Mouse (Mus musculus): ENCODE results near the gene Acvr2b. TPM values are rescaled to one million over a fixed set of nuclear protein-coding genes. Genes with fewer than 3 reads are reported as not detected.
A peak's percentile ranks its signal among the peaks of the same experiment; 100 is the strongest.

Acvr2b gene
- polyA plus RNA-seq, 1 experiment from 2014 or later, result 6.3 TPM

DNA sequence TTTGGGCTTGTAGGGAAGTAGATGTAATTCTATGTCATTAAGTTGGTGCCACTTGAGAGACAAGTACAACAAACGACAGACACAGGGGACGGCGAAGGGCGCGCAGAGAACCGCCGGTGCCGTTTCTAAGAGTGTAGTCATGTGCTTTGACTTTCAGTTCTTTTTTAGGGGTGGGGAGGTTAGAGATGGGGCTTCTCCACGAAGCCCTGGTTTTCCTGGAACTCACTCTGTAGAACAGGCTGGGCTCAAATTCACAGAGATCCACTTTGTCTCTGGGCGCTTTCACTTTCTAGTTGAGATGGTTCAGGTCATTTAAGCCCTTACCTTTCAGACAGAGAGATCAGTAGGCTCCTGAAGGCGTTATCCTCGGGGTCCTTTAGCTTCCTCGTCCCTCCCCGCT is 54.0 kb downstream of the Acvr2b start:
- 88% methylated on average over 14 of the region's 14 CpGs for WGBS
- Histone ChIP-seq H3K4me3 (ENCODE audit: low read length) (no peak overlapping the region), H3K36me3 (ENCODE audit: control insufficient read depth, insufficient read depth, low read length) (peaks cover 3% of the 10 kb centered on the region; the same call in 1 of the 2 replicates)

DNA sequence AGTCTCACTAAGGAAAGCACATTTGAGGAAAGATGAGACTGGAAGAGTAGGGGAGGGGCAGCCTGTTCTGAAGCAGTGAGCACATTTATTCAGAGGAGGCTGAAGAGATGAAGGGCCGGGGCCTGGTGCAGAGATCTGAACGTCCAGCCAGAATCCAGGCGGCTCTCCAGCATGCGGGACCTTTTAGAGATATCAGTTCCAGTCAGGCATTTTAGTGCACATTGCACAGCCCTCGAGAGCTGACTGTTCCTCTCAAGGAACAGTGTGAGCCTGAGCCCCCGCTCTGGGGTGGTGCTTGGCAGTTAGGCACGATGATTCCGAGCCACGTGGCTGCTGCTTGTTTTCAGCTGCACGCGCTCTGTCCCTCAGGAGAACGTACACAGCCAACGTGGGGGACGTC is 55.2 kb downstream of the Acvr2b start:
- 84% methylated on average over 14 of the region's 14 CpGs for WGBS
- no peak overlapping the region for H3K4me3 ChIP-seq (ENCODE audit: low read length)
- ATAC-seq, result no peak

More for the DNA sequence above, 54.0 kb downstream of the Acvr2b start:
- H3K9me3 ChIP-seq (ENCODE audit: control insufficient read depth, low read length), result no peaks in the 10 kb centered on the region
- no peak overlapping the region for H3K4me2 ChIP-seq (ENCODE audit: low read depth, low read length)
- no peak overlapping the region for H3K27ac ChIP-seq (ENCODE audit: low read length)
- no peaks in the 10 kb centered on the region for H3K4me1 ChIP-seq (ENCODE audit: control insufficient read depth, insufficient read depth, low read length)
- H3K27me3 ChIP-seq (replicated peaks; ENCODE audit: control insufficient read depth, insufficient read depth, low read length), result no peaks in the 10 kb centered on the region
- H3K9ac ChIP-seq (ENCODE audit: low read depth, low read length), result no peak overlapping the region
- ATAC-seq, result no peak

DNA sequence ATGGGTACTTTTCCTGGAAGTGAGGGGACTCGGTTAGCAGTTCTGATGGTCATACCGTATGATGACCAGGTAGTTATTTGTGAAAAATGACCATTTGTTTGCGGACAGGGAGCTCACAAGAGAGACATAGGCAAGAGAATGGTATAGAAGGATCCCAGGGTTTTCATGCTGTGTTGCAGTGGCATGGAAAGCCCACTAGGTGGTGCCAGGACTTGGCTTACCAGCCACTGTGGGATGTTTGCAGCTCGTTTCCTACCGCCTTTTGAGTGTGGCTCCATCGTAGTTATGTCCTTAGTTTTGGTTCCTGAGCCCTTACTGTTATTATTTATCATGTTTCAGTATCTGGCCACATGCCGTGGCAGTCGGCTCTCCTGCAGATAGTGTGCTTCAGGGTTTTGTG is 58.5 kb downstream of the Acvr2b start:
- Histone ChIP-seq H3K27ac (ENCODE audit: low read length) (no peak overlapping the region), H3K4me2 (ENCODE audit: low read depth, low read length) (no peak overlapping the region), H3K9me3 (ENCODE audit: control insufficient read depth, low read length) (no peaks in the 10 kb centered on the region), H3K27me3 (replicated peaks; ENCODE audit: control insufficient read depth, insufficient read depth, low read length) (no peaks in the 10 kb centered on the region), H3K36me3 (ENCODE audit: control insufficient read depth, insufficient read depth, low read length) (peaks cover 20% of the 10 kb centered on the region), H3K4me3 (ENCODE audit: low read length) (no peak overlapping the region), H3K9ac (ENCODE audit: low read depth, low read length) (no peak overlapping the region), H3K4me1 (ENCODE audit: control insufficient read depth, insufficient read depth, low read length) (no peaks in the 10 kb centered on the region)
- peak; percentile 44; the same call in 1 of the 2 replicates for ATAC-seq
- 46% methylated on average over 8 of the region's 8 CpGs for WGBS

More for the DNA sequence above, 55.2 kb downstream of the Acvr2b start:
- no peak overlapping the region for H3K4me2 ChIP-seq (ENCODE audit: low read depth, low read length)
- no peak overlapping the region for H3K9ac ChIP-seq (ENCODE audit: low read depth, low read length)
- H3K27me3 ChIP-seq (replicated peaks; ENCODE audit: control insufficient read depth, insufficient read depth, low read length), result no peaks in the 10 kb centered on the region
- no peaks in the 10 kb centered on the region for H3K9me3 ChIP-seq (ENCODE audit: control insufficient read depth, low read length)
- no peak overlapping the region for H3K27ac ChIP-seq (ENCODE audit: low read length)
- H3K4me1 ChIP-seq (ENCODE audit: control insufficient read depth, insufficient read depth, low read length), result no peaks in the 10 kb centered on the region
- peaks cover 4% of the 10 kb centered on the region for H3K36me3 ChIP-seq (ENCODE audit: control insufficient read depth, insufficient read depth, low read length)

DNA sequence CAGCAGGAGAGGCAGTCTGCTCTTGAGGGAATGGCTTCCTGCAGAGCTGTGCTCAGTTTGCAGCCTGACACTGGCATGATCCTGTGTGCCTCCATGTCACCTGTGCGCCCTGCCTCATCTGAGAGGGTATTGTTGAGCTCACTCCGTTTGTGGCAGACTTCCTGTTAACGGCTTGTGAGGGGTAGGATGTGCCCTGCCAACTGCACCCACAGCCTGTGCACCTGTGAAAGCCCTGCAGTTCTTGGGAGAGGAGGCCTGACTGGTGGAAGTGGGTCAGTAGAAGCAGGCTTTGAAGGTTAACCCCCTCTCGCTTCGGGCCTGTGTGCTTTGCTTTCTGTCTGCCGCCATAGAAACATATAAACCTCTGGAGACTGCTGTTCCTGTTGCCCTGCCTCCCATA is 63.1 kb downstream of the Acvr2b start:
- no peaks in the 10 kb centered on the region for H3K9me3 ChIP-seq (ENCODE audit: control insufficient read depth, low read length)
- H3K36me3 ChIP-seq (ENCODE audit: control insufficient read depth, insufficient read depth, low read length), result peaks cover 16% of the 10 kb centered on the region
- H3K4me3 ChIP-seq (ENCODE audit: low read length), result no peak overlapping the region
- H3K9ac ChIP-seq (ENCODE audit: low read depth, low read length), result no peak overlapping the region
- ATAC-seq, result no peak
- no peaks in the 10 kb centered on the region for H3K4me1 ChIP-seq (ENCODE audit: control insufficient read depth, insufficient read depth, low read length)
- H3K4me2 ChIP-seq (ENCODE audit: low read depth, low read length), result no peak overlapping the region
- H3K27ac ChIP-seq (ENCODE audit: low read length), result no peak overlapping the region
- no peaks in the 10 kb centered on the region for H3K27me3 ChIP-seq (replicated peaks; ENCODE audit: control insufficient read depth, insufficient read depth, low read length)
- 86% methylated on average over 6 of the region's 6 CpGs for WGBS

DNA sequence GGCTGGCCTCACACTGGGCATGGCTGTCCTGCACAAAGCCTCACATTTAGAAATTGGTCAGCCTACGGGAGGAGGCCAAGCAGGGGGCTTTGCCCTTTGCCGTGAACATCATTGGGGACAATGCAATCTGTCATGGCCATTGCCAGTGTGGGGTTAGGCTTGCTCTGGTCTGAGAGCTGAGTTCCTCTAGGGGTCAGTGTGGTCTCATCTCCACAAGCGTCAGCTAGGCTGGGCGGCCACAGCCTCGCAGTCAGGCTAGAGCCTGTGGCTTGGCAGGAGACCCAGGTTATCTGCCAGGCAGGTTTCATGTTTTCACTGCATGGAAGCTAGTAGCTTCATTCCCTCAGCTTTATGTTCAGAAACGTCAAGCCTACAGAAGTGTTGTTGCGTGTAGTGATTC is 63.7 kb downstream of the Acvr2b start:
- 70% methylated on average over 7 of the region's 7 CpGs for WGBS
- Histone ChIP-seq H3K36me3 (ENCODE audit: control insufficient read depth, insufficient read depth, low read length) (peaks cover 16% of the 10 kb centered on the region), H3K27ac (ENCODE audit: low read length) (no peak overlapping the region), H3K4me2 (ENCODE audit: low read depth, low read length) (no peak overlapping the region), H3K4me1 (ENCODE audit: control insufficient read depth, insufficient read depth, low read length) (no peaks in the 10 kb centered on the region), H3K4me3 (ENCODE audit: low read length) (no peak overlapping the region), H3K27me3 (replicated peaks; ENCODE audit: control insufficient read depth, insufficient read depth, low read length) (no peaks in the 10 kb centered on the region), H3K9me3 (ENCODE audit: control insufficient read depth, low read length) (no peaks in the 10 kb centered on the region), H3K9ac (ENCODE audit: low read depth, low read length) (no peak overlapping the region)
- no peak for ATAC-seq

DNA sequence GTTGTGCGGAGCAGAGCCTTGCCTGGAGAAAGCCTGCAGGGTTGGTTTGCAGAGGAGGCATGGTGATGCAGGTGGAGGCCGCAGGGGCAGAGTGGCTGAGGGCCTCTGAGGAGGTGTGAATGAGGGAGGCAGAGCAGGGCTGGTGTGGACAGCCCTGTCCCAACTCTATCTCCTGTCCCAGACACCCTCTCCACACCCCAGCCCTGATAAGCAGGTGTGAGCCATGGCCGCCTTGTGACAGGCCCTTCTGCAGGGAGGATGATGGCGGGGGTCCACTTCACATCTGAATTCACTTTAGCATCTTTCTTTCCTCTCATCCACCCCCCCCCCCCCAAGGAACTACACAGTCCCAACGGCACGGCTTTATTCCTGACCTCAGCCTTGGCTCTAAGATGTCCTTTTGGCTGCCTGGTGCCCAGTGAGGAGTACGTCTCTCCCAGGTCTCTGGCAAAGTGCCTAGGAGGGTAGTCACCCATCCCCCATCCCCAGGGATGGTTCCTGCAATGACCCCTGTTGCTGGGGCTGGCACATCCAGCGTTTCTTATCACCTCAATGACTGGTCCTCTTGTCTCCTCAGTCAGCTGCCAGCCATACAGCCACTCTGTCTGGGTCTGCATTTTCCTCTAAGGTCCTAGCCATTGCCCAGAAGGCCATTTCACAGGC is 67.9 kb downstream of the Acvr2b start:
- no peaks in the 10 kb centered on the region; the same call in 1 of the 2 replicates for H3K36me3 ChIP-seq (ENCODE audit: control insufficient read depth, insufficient read depth, low read length)
- ATAC-seq, result no peak
- no peaks in the 10 kb centered on the region for H3K4me1 ChIP-seq (ENCODE audit: control insufficient read depth, insufficient read depth, low read length)
- H3K27ac ChIP-seq (ENCODE audit: low read length), result no peak overlapping the region
- no peak overlapping the region for H3K4me3 ChIP-seq (ENCODE audit: low read length)
- H3K9ac ChIP-seq (ENCODE audit: low read depth, low read length), result no peak overlapping the region
- no peaks in the 10 kb centered on the region for H3K27me3 ChIP-seq (replicated peaks; ENCODE audit: control insufficient read depth, insufficient read depth, low read length)
- H3K4me2 ChIP-seq (ENCODE audit: low read depth, low read length), result no peak overlapping the region
- 74% methylated on average over 8 of the region's 8 CpGs for WGBS
- H3K9me3 ChIP-seq (ENCODE audit: control insufficient read depth, low read length), result no peaks in the 10 kb centered on the region

DNA sequence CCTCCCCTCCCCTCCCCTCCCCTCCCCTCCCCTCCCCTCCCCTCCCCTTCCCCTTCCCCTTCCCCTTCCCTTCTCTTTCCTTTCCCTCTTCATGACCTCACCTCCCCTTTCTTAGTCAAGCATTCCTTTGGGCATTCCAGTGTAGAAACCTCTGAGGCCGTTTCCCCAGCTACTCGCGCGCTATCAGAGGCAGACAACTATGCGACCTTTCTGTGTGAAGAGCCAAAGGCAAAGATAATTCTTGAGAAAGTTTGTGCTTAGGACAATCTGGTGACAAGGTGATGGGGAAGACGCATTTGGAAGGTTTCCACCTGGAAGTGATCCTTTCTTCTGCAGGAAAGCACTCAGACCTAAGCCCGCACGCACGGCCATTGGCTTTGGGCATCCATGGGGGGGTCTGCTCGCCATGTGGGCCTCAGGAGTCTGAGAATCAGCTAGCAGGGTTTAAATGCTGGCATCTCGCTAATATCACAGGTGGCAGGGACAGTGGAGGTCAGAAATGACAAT is 70.5 kb downstream of the Acvr2b start:
- Histone ChIP-seq H3K9ac (ENCODE audit: low read depth, low read length) (no peak overlapping the region), H3K4me3 (ENCODE audit: low read length) (no peak overlapping the region), H3K36me3 (ENCODE audit: control insufficient read depth, insufficient read depth, low read length) (no peaks in the 10 kb centered on the region), H3K9me3 (ENCODE audit: control insufficient read depth, low read length) (no peaks in the 10 kb centered on the region), H3K4me2 (ENCODE audit: low read depth, low read length) (no peak overlapping the region), H3K27me3 (replicated peaks; ENCODE audit: control insufficient read depth, insufficient read depth, low read length) (no peaks in the 10 kb centered on the region), H3K27ac (ENCODE audit: low read length) (no peak overlapping the region), H3K4me1 (ENCODE audit: control insufficient read depth, insufficient read depth, low read length) (no peaks in the 10 kb centered on the region)
- ATAC-seq, result no peak
- WGBS, result 67% methylated on average over 11 of the region's 11 CpGs

DNA sequence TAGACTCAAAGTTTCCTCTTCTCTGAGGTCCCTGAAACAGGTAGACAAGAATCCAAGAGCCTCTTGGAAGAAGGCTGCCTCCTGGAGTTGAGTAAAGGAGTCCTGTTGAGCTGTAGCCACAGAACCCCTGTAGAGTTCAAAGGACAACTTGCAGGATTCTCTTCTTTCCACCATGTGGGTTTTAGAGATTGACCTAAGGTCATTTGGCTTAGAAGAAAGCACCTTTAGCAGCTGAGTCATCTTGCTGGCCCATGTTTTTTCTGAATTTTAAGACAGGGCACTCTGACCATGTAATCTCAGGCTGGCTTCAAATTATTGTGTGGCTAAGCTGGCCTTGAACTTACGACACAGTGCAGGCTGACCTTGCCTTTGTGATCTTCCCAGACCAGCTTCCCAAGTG is 71.1 kb downstream of the Acvr2b start:
- Histone ChIP-seq H3K36me3 (ENCODE audit: control insufficient read depth, insufficient read depth, low read length) (no peaks in the 10 kb centered on the region), H3K9ac (ENCODE audit: low read depth, low read length) (no peak overlapping the region), H3K9me3 (ENCODE audit: control insufficient read depth, low read length) (no peaks in the 10 kb centered on the region), H3K4me3 (ENCODE audit: low read length) (no peak overlapping the region), H3K4me1 (ENCODE audit: control insufficient read depth, insufficient read depth, low read length) (no peaks in the 10 kb centered on the region), H3K4me2 (ENCODE audit: low read depth, low read length) (no peak overlapping the region), H3K27me3 (replicated peaks; ENCODE audit: control insufficient read depth, insufficient read depth, low read length) (no peaks in the 10 kb centered on the region), H3K27ac (ENCODE audit: low read length) (no peak overlapping the region)
- ATAC-seq, result no peak
- 73% methylated on average over 1 of the region's 1 CpGs for WGBS

DNA sequence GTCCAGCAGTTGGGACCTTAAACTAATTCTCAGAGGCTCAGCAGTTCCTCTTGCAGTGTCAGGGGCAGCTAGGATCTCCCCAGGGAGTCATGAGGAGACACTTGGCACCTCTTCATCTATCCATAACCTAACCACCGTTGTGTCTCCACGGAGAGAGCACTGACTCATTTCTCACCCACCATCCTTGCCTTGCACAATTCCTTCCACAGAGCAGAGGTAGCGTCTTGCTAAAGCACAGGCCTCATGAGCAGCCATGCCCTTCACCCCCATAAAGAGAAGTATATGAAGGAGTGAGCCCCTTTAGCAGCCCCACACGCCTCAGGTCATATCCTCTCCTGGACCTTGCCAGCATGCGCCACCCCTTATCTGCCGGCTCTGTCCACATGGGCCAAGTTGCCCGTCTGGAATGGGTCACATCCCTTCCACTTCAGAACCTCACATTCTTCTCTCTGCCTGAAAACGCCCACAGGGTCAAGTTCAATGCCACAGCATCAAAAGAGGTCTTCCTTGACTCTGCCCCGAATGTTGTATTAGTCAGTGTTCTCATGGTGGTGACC is 71.8 kb downstream of the Acvr2b start:
- ATAC-seq, result no peak
- Histone ChIP-seq H3K4me2 (ENCODE audit: low read depth, low read length) (no peak overlapping the region), H3K4me1 (ENCODE audit: control insufficient read depth, insufficient read depth, low read length) (no peaks in the 10 kb centered on the region), H3K9me3 (ENCODE audit: control insufficient read depth, low read length) (no peaks in the 10 kb centered on the region), H3K27me3 (replicated peaks; ENCODE audit: control insufficient read depth, insufficient read depth, low read length) (no peaks in the 10 kb centered on the region), H3K36me3 (ENCODE audit: control insufficient read depth, insufficient read depth, low read length) (no peaks in the 10 kb centered on the region), H3K9ac (ENCODE audit: low read depth, low read length) (no peak overlapping the region), H3K4me3 (ENCODE audit: low read length) (no peak overlapping the region), H3K27ac (ENCODE audit: low read length) (no peak overlapping the region)
- WGBS, result 84% methylated on average over 9 of the region's 9 CpGs

All from intestine, embryonic 16.5 days (tissue).